Mouse (Mus musculus): ENCODE results near the gene Ube2z.
"Not testable (repeated sequence)": the region's sequence is repeated elsewhere in the genome, so short reads cannot be mapped to it uniquely, and the experiment has no call there.

Gene Ube2z

DNA sequence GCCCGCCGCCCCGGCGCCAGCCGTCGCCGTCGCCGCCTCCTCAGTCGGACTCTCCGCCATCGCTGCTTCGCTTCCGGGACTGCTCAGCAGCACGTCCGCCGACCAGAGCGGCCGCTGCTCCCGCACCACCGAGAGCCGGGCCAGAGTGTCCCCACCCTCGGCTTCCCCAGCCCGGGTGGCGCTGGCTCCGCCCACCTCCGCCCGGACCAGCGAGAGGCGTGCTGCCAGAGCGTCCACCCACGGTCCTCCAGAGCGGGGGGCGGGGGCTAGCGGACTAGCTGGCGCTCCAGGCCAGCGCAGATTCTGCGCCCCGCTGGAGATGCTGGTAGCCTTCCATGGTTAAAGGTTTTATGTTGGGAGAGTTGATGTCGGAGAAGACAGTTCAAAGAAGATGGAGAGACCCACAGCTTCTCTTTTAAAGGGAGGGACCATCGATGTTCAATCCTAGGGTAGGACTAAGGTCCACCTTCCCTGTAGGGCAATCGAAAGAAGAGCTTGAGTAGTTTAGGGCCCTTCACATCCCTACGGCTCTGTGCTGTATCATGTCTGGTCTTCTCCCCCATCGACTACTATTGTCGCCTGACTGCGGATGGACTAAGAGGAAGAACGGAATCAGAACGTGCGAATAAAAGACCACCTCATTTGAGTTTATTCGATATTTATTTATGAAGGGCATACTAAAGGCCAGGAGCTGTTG, at the start of gene Ube2z:
Ube2z (minus strand) TSS at position 174 of the 697 bp plus-strand sequence.
- peak; percentile 95 for DNase-seq (ENCODE audit: extremely low spot score, low spot score)

DNA sequence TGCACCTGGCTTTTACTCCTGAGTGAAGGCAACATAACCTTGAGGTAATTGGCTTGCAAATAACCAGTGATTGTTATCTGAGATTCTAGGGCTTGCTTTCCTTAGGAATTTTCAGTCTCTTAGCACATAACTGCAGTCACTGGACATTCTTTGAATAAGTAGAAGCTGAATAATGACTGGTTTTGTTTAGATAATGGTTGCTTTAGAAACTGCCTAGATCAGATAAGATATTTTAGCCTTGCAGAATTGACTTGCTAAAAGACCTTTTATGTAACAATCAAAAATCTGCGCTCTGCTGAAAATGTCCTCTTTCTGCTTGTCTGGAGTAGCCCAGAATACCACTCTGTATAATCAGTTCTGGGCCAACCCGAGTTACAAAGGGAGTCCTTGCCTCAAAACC, 48.9 kb upstream of the Ube2z start:
- DNase-seq (ENCODE audit: extremely low spot score, low spot score) = no peak

DNA sequence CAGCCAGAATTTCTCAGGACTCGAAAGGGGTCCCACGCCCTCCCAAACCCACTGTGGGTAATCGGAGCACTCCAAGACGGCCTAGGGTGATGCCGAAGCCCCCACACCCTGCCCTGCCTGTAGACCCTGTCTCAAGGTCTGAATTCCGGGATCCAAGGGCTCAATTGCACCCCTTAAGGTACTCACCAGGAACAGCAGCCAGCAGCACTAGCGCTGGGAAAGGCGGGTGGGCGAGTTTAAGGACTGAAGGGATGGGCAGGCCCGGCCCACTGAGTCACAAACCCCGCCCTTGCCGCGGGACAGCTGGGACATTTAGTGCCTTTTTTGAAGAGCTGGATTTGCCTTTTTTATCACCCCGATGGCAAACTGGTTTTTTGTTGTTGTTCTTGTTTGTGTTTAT, 46.6 kb upstream of the Ube2z start, which contains the start of gene Calcoco2:
Calcoco2 (minus strand) TSS at position 214 of the 400 bp plus-strand sequence.
- DNase-seq (ENCODE audit: extremely low spot score, low spot score) = no peak

DNA sequence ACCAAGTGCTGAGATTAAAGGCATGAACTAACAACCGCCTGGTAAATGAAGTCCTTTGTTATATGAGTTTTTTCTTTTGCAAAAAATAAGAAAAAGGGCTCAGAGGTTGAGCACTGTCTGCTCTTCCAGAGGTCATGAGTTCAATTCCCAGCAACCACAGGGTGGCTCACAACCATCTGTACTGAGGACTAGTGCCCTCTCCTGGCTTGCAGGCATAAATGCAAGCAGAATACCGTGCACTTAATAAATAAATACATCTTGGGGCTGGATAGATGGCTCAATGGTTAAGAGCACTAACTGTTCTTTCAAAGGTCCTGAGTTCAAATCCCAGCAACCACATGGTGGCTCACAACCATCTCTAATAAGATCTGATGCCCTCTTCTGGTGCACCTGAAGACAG, 45.8 kb upstream of the Ube2z start:
- DNase-seq (ENCODE audit: extremely low spot score, low spot score) = not testable (repeated sequence)

DNA sequence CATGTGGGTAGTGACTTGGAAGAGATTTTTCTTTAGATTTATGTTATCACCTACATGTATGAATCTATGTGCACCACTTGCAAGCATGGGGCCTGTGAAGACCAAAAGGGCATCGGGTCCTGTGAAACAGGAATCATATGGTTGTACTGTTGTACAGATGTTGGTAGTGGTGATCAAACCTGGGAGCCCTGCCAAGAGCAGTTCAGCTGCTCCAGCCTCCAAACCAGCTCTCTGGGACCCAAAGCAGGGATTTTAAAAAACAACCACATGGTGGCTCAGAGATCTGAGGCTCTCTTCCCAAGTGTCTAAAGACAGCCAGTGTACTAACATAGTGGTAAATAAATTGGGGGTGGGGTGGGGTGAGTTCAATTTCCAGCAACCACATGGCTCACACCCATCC, 43.2 kb upstream of the Ube2z start:
- DNase-seq (ENCODE audit: extremely low spot score, low spot score) = no peak

DNA sequence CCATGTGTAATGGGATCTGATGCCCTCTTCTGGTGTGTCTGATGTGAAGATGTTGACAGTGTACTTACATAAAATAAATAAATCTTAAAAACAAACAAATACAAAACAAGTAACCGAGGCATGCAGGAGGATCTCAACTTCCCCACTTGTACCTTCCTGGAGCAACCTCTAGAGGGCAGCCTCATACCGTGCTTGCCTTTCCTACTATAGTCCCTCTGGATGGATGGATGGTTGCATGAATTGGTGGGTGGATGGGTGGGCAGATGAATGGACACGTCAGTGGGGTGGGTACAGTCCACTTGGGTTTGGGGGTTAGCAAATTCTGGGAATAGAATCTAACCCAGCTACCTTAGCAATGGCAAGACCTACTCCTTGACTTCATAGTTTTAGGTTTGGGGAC, 28.2 kb upstream of the Ube2z start:
- DNase-seq (ENCODE audit: extremely low spot score, low spot score) = peak; percentile 55

DNA sequence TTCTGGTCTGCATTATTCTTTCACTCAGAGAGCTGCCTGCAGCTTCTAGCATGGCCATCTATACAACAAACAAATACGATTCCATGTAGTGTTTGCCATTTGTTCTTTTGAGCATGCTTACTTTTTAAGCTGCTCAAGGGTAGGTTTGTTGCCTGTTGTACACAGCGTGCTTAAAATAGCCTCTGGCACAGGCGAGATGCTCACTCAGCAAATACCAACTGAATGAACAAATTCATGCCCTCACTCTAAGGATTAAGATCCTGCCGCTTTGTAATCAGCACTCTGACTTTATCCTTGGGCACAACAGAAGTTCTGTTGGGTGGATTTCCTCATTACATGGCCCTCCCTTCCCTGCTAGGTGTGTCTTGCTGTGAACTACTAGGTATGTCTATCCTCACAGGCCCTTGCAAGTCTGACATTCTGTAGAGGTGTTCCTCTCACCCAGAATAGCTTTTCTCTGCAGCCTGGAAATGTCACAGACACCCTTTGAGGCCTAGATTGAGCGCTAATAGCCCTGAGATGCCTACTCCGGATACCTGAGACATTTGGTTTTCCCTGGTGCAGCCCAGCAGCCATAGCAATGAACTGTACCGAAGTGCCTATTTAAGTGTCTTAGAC, 27.6 kb upstream of the Ube2z start:
- peak; percentile 16 for DNase-seq (ENCODE audit: extremely low spot score, low spot score)

DNA sequence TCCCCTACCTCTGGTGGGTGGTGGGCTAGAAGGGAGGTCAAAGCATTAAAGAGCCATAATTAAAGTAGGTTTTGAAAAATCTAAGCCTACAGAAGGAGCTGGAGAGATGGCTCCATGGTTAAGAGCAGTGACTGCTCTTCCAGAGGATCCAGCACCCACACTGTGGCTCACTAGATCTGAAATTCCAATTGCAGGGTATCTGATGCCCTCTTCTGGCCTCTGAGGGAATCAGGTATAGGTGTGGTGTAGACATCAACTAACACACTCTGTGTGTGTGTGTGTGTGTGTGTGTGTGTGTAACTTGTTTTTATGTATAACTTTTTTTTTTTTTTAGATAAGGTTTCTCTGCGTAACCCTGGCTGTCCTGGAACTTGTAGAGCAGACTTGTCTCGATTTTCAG, 25.9 kb upstream of the Ube2z start:
- no peak for DNase-seq (ENCODE audit: extremely low spot score, low spot score)

DNA sequence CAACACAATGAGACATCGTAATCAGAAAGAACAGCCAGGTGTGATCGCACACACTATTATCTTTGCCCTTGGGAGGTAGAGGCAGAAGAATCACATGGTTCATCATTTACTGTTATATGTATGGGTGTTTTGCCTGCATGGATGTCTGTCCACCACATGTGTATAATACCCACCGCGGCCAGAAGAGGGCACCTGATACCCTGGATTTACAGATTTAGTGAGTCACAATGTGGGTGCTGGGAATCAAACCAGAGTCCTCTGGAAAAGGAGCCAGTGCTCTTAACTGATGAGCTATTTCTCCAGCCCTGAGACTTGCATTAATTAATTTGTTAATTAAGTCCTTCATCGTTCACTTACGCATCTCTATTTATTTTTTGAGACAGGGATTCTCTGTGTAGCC, 22.8 kb upstream of the Ube2z start:
- DNase-seq (ENCODE audit: extremely low spot score, low spot score) = no peak

DNA sequence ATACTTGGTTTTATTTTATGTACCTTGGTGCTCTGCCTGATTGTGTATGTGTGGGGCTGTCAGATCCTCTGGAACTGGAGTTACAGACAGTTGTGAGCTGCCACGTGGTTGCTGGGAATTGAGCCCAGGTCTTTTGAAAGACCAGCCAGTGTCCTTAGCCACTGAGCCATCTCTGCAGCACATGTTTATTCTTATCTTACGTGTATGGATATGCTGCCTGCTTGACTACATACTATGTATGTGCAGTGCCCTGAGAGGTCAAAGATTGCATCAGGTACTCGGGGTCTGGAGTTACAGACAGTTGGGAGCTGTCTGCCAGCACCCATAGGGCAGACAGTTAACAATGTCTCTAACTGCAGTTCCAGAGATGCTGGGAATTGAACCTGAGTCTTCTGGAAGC, 17.5 kb upstream of the Ube2z start:
- no peak for DNase-seq (ENCODE audit: extremely low spot score, low spot score)

DNA sequence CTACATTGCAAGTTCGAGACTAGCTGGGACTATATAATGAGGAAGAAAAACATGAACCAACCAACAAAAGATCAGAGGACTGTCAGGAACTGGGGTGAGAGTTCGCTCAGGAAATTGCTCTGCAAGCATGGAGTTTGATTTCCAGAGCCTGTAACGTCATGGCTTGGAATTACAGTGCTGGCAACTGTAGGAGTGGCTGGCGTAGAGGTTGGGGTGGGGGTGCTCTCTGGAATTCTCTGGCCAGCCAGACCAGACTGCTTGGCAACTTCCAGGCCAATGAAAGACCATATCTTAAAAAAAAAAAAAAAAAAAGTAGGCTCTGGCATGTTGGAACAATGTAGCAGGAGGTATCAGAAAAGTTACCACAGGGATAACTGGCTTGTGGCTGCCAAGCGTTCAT, 15.5 kb upstream of the Ube2z start:
- DNase-seq (ENCODE audit: extremely low spot score, low spot score) = no peak

DNA sequence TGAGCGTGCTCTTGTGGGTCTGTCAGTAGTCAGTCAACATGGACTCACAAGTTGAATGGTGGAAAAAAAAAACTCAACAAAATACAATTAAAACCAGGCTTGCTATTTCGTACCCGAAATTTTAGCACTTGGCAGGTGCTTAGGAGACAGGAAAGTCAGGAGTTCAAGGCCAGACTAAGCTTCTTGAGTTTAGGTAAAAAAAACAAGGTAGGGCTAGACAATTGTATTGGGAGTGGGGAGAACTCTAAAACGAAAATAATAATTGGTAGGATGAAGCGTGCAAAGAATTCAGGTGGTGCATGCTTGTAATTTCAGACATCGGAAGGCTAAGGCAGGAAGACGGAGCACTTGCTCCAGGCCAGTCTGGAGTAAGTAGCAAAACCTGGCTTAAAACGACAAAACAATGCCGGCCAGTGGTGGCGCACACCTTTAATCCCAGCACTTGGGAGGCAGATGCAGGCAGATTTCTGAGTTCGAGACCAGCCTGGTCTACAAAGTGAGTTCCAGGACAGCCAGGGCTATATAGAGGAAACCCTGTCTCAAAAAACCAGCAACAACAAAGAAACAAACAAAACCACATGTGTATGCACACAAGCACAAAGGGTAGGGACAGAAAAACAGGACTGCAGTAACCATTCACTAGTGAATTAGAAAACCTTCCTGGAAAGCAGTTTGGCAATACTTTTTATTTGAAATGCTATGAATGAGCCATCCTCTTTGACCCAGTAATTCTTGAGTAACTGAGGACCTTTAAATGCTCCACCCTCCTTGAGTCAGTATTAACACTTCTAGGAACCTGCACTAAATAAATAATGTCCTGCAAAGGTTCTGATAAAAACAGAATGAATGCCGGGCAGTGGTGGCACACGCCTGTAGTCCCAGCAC, 11.3 kb upstream of the Ube2z start:
- peak; percentile 14 for DNase-seq (ENCODE audit: extremely low spot score, low spot score)

DNA sequence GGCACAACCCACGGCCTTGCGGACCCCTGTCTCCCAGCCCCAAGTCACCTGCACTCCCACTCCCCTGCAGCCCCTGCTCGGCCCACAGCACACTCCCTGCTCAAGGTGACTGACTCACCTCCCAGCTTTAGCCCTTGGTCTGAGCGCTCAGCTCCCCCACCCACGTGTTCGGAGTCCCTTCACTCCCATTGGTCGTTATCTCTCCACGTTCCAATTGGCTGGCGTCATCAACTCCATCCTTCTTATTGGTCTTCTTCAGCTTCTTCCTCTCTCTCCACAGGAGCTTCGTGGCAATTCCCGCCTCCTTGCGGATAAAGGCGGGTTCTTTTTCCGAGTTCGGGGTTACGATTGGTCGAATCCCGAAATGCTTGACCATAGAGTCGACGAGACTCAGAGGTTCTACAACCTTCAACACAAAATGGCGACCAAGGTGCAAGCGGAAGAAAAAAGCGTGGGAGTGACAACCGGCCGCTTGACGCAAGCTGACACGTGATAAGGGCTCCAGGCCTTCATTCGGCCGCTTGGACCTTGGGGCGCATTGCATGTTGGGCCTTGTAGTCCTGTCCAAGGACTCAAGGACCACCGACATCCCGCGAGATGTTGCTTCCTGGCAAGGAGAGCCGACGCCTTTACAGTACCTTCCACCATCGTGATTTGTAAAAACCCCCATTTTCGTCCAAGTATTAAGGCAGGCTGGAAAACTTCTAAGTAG, 10.5 kb upstream of the Ube2z start, which contains the start of gene Atp5g1:
Atp5g1 (minus strand) TSS at position 162 of the 712 bp plus-strand sequence.
- peak; percentile 95 for DNase-seq (ENCODE audit: extremely low spot score, low spot score)

DNA sequence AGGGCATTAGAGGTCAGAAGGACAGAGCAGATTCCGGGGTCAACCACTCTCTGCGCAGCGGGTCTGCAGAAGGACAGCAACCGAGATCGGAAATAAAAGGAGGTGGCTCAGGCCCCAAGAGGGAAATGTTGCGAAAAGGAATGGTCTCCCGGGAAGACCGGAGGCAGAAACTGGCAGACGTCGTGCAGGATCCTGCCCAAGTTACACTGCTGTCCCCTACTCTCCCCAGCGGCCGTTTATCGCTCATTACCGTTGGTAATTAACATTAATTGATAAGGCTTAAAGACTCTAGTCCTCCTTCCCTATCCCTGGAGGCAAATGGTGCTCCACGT, 10.0 kb upstream of the Ube2z start:
- no peak for DNase-seq (ENCODE audit: extremely low spot score, low spot score)

DNA sequence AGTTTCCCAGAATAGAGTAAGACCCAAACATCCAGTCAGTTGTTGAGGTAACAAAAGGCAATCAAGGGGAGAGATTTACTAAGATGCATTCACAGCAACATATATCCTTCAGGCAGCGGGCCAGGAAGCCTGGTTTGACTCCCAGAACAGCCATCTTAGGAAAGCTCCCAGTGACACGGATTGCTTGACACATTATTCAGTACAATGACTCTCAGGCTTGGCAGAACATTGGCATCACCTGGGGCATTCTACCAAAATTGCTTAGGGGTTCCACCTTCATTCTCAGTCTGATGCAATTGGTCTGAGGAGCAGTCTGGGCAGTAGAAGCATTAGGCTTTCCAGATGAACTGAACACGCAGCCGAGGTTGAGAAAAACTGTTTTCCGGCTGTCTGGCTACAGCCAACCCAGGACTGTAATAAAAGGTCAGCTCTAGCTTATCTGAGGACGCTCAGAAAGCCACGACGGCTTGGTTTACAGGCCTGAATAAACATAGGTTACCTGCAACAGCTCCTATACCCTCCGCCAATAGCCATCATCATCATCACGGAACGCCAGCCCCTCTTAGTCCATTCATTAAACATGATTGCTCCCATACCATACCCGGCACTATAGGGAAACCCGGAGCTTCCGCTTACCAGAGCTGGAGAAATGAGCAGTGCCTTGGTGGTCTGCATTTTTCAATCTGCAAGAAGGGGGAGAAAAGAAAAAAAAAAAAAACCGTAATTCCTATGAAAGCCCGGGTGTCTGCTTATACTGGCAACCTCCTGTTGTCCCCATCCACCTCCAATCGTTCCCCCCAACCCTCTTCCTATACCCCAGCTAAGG, 9.4 kb upstream of the Ube2z start:
- no peak for DNase-seq (ENCODE audit: extremely low spot score, low spot score)

DNA sequence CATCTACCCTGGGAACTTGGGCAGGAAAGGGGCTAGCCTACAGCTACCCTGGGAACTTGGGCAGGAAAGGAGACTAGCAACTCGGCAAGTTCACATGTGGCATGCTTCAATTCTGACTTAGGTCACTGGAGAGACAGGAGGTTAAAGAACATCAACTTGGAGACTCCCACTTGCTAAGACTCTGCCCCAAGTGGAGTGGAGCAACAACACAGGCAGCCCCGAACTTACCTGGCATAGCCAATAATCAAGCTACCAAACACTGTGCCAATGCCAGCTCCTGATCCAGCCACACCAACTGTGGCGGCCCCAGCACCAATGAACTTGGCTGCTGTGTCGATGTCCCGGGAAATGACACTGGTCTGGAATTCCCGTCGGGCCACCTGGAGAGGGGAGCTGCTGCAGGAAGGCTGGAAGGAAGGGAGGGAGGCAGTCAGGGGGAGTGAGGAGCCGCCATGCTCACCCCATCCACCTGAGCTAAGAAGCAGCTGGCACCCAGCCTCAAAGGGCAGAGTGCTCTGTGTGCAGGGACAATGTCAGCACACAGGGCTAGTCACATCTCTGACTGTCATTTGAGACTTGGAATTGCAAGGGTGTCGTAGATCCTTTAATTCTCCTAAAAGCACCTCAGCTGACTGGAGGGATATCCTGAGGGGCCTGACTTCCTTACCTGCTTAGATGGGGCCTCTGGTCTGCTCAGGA, 8.3 kb upstream of the Ube2z start:
- DNase-seq (ENCODE audit: extremely low spot score, low spot score) = no peak

DNA sequence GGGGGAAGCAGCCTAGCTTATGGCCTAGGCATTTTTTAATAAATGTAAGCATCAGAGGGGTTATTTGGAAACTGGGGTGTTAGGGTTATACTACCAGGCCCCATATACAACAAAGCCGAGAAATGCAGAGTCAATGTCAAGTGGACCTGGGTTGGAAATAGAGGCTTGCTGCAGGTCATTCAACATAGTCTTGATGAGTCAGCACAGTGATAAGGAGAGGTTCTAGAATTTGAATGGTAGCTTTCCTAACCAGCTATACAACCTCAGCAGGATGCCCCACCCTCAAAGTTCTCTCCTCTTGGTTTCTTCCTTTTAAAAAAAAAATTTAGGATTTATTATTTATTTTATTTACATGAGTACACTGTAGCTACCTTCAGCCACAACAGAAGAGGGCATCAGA, 5.8 kb upstream of the Ube2z start:
- DNase-seq (ENCODE audit: extremely low spot score, low spot score) = no peak

DNA sequence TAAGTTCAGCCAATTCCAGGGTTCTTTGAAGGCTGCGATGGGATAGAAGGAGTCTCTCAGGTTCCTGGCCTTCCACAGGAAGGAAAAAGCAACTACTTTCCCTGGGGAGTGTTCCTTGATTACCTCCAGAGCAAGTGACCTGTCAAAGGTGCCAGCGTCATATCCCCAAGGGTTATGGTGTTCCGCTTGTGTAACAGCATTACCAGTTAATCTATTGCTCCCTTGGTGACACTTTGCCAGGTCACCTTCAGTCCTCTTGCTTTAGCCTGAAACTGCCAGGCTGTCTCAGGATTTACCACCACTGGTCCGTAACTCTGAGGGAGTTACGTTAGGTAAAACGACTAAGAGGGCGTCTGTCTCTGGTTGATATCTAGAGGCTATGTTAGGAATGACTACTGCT, 5.2 kb upstream of the Ube2z start:
- no peak for DNase-seq (ENCODE audit: extremely low spot score, low spot score)

DNA sequence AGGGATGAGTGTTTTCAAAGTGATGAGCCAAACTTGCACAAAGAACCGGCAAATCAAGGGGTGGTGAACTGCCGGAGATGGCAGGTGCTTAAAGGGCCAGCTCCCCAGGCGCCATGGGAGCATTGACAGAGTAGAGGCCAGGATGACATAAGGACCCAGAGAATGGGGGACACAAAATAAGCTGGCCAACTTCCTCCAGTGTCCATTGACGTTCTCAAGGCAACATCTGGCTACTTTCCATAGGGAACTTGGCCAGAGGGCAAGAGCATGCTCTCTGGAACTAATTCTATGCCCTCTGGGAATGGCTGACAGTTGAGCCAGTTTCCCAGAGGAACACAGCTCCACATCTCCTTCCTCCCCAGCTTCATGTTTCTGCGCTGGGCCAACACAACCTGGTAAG, 3.0 kb upstream of the Ube2z start:
- no peak for DNase-seq (ENCODE audit: extremely low spot score, low spot score)

DNA sequence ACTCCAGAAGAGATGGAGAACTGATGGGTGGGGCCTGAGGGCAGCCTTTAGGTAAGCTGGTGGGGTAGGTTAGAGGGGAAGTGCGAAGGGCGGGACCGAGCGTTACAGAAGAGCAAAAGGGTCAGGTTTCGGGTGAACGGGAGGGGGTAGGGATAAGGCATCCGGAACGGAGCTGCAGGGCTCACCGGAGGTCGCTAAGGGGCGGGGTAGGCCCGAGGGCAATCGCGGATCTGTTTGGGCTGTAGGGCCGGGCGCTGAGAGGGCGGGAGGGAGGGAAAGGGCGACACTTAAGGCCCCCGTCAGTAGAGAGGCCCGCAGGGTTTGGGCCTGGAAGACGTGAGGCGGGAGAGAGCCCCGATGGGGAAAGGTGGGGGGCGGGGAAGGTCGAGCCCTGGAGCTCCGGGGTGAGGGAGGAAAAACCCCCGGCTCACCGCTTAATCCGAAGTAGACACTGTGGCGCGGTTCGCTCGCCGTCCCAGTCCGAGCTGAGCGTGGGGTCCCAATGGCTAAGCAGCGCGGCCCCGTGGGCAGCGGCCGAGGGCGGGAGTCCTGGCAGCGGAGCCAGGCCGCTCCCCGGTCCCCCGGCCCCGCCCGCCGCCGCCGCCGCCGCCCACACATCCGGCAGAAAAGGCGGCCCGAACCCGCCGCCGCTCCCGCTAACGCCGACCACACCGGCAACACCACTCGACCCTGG, 520 bp downstream of the Ube2z start:
- DNase-seq (ENCODE audit: extremely low spot score, low spot score) = peak; percentile 59
